Mouse (Mus musculus): ENCODE data around the gene Arsk. TPM values are rescaled to one million over a fixed set of nuclear protein-coding genes. Genes with fewer than 3 reads are reported as not detected.

Arsk gene
- total RNA-seq (2014; fragmentation: Nextera tagmentation) = 12.3 and 14.9 TPM in 2 replicates
- total RNA-seq (2017) = 8.4 and 14.1 TPM in 2 replicates

- peak; percentile 86 for ATAC-seq (replicated peaks; ENCODE audit: low FRiP score, low TSS enrichment, poor library complexity, severe bottlenecking)
Observed at GRCm38 (mm10) chr13:76098493-76099303, at the start of gene Arsk, which contains the start of gene Ttc37. Gene Arsk (minus strand): TSS chr13:76098660. Gene Ttc37 (plus strand): TSS chr13:76098734.

- ATAC-seq (replicated peaks; ENCODE audit: low FRiP score, low TSS enrichment, poor library complexity, severe bottlenecking) = no peak
Observed at GRCm38 (mm10) chr13:76141117-76141808, 42.8 kb upstream of the Arsk start.

- ATAC-seq (replicated peaks; ENCODE audit: low FRiP score, low TSS enrichment, poor library complexity, severe bottlenecking) = no peak
Observed at GRCm38 (mm10) chr13:76138862-76139261, 40.4 kb upstream of the Arsk start.

- no peak for ATAC-seq (replicated peaks; ENCODE audit: low FRiP score, low TSS enrichment, poor library complexity, severe bottlenecking)
Observed at GRCm38 (mm10) chr13:76132415-76132814, 34.0 kb upstream of the Arsk start.

- ATAC-seq (replicated peaks; ENCODE audit: low FRiP score, low TSS enrichment, poor library complexity, severe bottlenecking) = no peak
Observed at GRCm38 (mm10) chr13:76128799-76129198, 30.3 kb upstream of the Arsk start.

GRCm38 (mm10) chr13:76109069-76109824, 10.8 kb upstream of the Arsk start:
- ATAC-seq (replicated peaks; ENCODE audit: low FRiP score, low TSS enrichment, poor library complexity, severe bottlenecking) = no peak

- no peak for ATAC-seq (replicated peaks; ENCODE audit: low FRiP score, low TSS enrichment, poor library complexity, severe bottlenecking)
Observed at GRCm38 (mm10) chr13:76101989-76102388, 3.5 kb upstream of the Arsk start.

- ATAC-seq (replicated peaks; ENCODE audit: low FRiP score, low TSS enrichment, poor library complexity, severe bottlenecking) = peak; percentile 85
Observed at GRCm38 (mm10) chr13:76098116-76098492, 356 bp downstream of the Arsk start.

GRCm38 (mm10) chr13:76074323-76074722, 24.1 kb downstream of the Arsk start:
- ATAC-seq (replicated peaks; ENCODE audit: low FRiP score, low TSS enrichment, poor library complexity, severe bottlenecking) = no peak

- ATAC-seq (replicated peaks; ENCODE audit: low FRiP score, low TSS enrichment, poor library complexity, severe bottlenecking) = no peak
Observed at GRCm38 (mm10) chr13:76064363-76064945, 34.0 kb downstream of the Arsk start.

- ATAC-seq (replicated peaks; ENCODE audit: low FRiP score, low TSS enrichment, poor library complexity, severe bottlenecking) = no peak
Observed at GRCm38 (mm10) chr13:76063548-76063947, 34.9 kb downstream of the Arsk start.

- ATAC-seq (replicated peaks; ENCODE audit: low FRiP score, low TSS enrichment, poor library complexity, severe bottlenecking) = no peak
Observed at GRCm38 (mm10) chr13:76062569-76062968, 35.9 kb downstream of the Arsk start.

- no peak for ATAC-seq (replicated peaks; ENCODE audit: low FRiP score, low TSS enrichment, poor library complexity, severe bottlenecking)
Observed at GRCm38 (mm10) chr13:76062126-76062525, 36.3 kb downstream of the Arsk start.

GRCm38 (mm10) chr13:76059591-76059990, 38.9 kb downstream of the Arsk start:
- ATAC-seq (replicated peaks; ENCODE audit: low FRiP score, low TSS enrichment, poor library complexity, severe bottlenecking) = no peak

- ATAC-seq (replicated peaks; ENCODE audit: low FRiP score, low TSS enrichment, poor library complexity, severe bottlenecking) = no peak
Observed at GRCm38 (mm10) chr13:76057267-76058069, 41.0 kb downstream of the Arsk start.

- ATAC-seq (replicated peaks; ENCODE audit: low FRiP score, low TSS enrichment, poor library complexity, severe bottlenecking) = no peak
Observed at GRCm38 (mm10) chr13:76056896-76057266, 41.6 kb downstream of the Arsk start, which contains the start of gene Gpr150. Gene Gpr150 (minus strand): TSS chr13:76056996.

GRCm38 (mm10) chr13:76056261-76056724, 42.2 kb downstream of the Arsk start:
- peak; percentile 84 for ATAC-seq (replicated peaks; ENCODE audit: low FRiP score, low TSS enrichment, poor library complexity, severe bottlenecking)

GRCm38 (mm10) chr13:76055391-76056232, 42.8 kb downstream of the Arsk start:
- ATAC-seq (replicated peaks; ENCODE audit: low FRiP score, low TSS enrichment, poor library complexity, severe bottlenecking) = peak; percentile 74
